Mouse (Mus musculus): ENCODE data around the gene 9530053A07Rik. TPM values are rescaled to one million over a fixed set of nuclear protein-coding genes. Genes with fewer than 3 reads are reported as not detected.
A peak's percentile ranks its signal among the peaks of the same experiment; 100 is the strongest.

The 9530053A07Rik gene
- total and polyA plus RNA-seq, 2 experiments from 2014 or later: 0.06 to 0.16 TPM

- Histone ChIP-seq H3K27me3 (ENCODE audit: insufficient read depth, low read length) (no peaks in the 10 kb centered on the region), H3K9ac (replicated peaks; ENCODE audit: low read length, poor library complexity, severe bottlenecking) (peak overlapping the region; percentile 92; the same call in 1 of the 2 replicates), H3K9me3 (ENCODE audit: low read length) (no peaks in the 10 kb centered on the region), H3K27ac (ENCODE audit: low read depth, low read length) (peak overlapping the region; percentile 94; the same call in 1 of the 2 replicates), H3K4me2 (ENCODE audit: low read depth, low read length, poor library complexity, severe bottlenecking) (peak overlapping the region; percentile 79), H3K4me1 (ENCODE audit: insufficient read depth, low read length) (no peaks in the 10 kb centered on the region; the same call in 1 of the 2 replicates), H3K4me3 (ENCODE audit: low read depth, low read length) (peak overlapping the region; percentile 81), H3K36me3 (ENCODE audit: insufficient read depth, low read length) (peaks cover 62% of the 10 kb centered on the region)
- no peak for TF ChIP-seq CTCF (IDR thresholded peaks at IDR 0.05)
- 70% methylated on average over 5 of the region's 5 CpGs for WGBS
- no peak for DNase-seq (ENCODE audit: low spot score)
- ATAC-seq (ENCODE audit: low FRiP score): no peak
Measured at GRCm38 (mm10) chr7:28180890-28181289, 51.6 kb downstream of the 9530053A07Rik start.

GRCm38 (mm10) chr7:28181376-28181775 is 52.1 kb downstream of the 9530053A07Rik start:
- Histone ChIP-seq H3K9me3 (ENCODE audit: low read length) (no peaks in the 10 kb centered on the region), H3K27me3 (ENCODE audit: insufficient read depth, low read length) (no peaks in the 10 kb centered on the region), H3K4me3 (ENCODE audit: low read depth, low read length) (0 out of 2 replicates have a peak overlapping the region, but pooled peaks have one; percentile 81), H3K4me1 (ENCODE audit: insufficient read depth, low read length) (no peaks in the 10 kb centered on the region; the same call in 1 of the 2 replicates), H3K9ac (replicated peaks; ENCODE audit: low read length, poor library complexity, severe bottlenecking) (no peak overlapping the region), H3K27ac (ENCODE audit: low read depth, low read length) (no peak overlapping the region), H3K36me3 (ENCODE audit: insufficient read depth, low read length) (peaks cover 64% of the 10 kb centered on the region), H3K4me2 (ENCODE audit: low read depth, low read length, poor library complexity, severe bottlenecking) (peak overlapping the region; percentile 79; the same call in 1 of the 2 replicates)
- TF ChIP-seq CTCF (IDR thresholded peaks at IDR 0.05): no peak
- no peak for ATAC-seq (ENCODE audit: low FRiP score)
- DNase-seq (ENCODE audit: low spot score): no peak
- 96% methylated on average over 12 of the region's 12 CpGs for WGBS

- ATAC-seq (ENCODE audit: low FRiP score) (no peak), DNase-seq (ENCODE audit: low spot score) (no peak)
- no peak for TF ChIP-seq CTCF (IDR thresholded peaks at IDR 0.05)
- peaks cover 65% of the 10 kb centered on the region for H3K36me3 ChIP-seq (ENCODE audit: insufficient read depth, low read length)
- no peaks in the 10 kb centered on the region for H3K27me3 ChIP-seq (ENCODE audit: insufficient read depth, low read length)
- H3K27ac ChIP-seq (ENCODE audit: low read depth, low read length): no peak overlapping the region
- no peaks in the 10 kb centered on the region; the same call in 1 of the 2 replicates for H3K4me1 ChIP-seq (ENCODE audit: insufficient read depth, low read length)
- no peaks in the 10 kb centered on the region for H3K9me3 ChIP-seq (ENCODE audit: low read length)
- no peak overlapping the region for H3K9ac ChIP-seq (replicated peaks; ENCODE audit: low read length, poor library complexity, severe bottlenecking)
- no peak overlapping the region for H3K4me3 ChIP-seq (ENCODE audit: low read depth, low read length)
- 99% methylated on average over 22 of the region's 22 CpGs for WGBS
- no peak overlapping the region for H3K4me2 ChIP-seq (ENCODE audit: low read depth, low read length, poor library complexity, severe bottlenecking)
Measured at GRCm38 (mm10) chr7:28182320-28182719, 53.1 kb downstream of the 9530053A07Rik start.

- Histone ChIP-seq H3K36me3 (ENCODE audit: insufficient read depth, low read length) (peaks cover 80% of the 10 kb centered on the region), H3K4me3 (ENCODE audit: low read depth, low read length) (no peak overlapping the region), H3K4me1 (ENCODE audit: insufficient read depth, low read length) (no peaks in the 10 kb centered on the region; the same call in 1 of the 2 replicates), H3K27me3 (ENCODE audit: insufficient read depth, low read length) (no peaks in the 10 kb centered on the region), H3K9ac (replicated peaks; ENCODE audit: low read length, poor library complexity, severe bottlenecking) (no peak overlapping the region), H3K9me3 (ENCODE audit: low read length) (no peaks in the 10 kb centered on the region), H3K27ac (ENCODE audit: low read depth, low read length) (no peak overlapping the region), H3K4me2 (ENCODE audit: low read depth, low read length, poor library complexity, severe bottlenecking) (no peak overlapping the region)
- ATAC-seq (ENCODE audit: low FRiP score): no peak
- DNase-seq (ENCODE audit: low spot score): no peak
- TF ChIP-seq CTCF (IDR thresholded peaks at IDR 0.05): no peak
- 96% methylated on average over 11 of the region's 14 CpGs for WGBS
Measured at GRCm38 (mm10) chr7:28185884-28186283, 56.6 kb downstream of the 9530053A07Rik start.

- ATAC-seq (ENCODE audit: low FRiP score) (no peak), DNase-seq (ENCODE audit: low spot score) (no peak)
- Histone ChIP-seq H3K9me3 (ENCODE audit: low read length) (no peaks in the 10 kb centered on the region), H3K4me1 (ENCODE audit: insufficient read depth, low read length) (no peaks in the 10 kb centered on the region), H3K27ac (ENCODE audit: low read depth, low read length) (no peak overlapping the region), H3K36me3 (ENCODE audit: insufficient read depth, low read length) (peaks cover 83% of the 10 kb centered on the region), H3K4me2 (ENCODE audit: low read depth, low read length, poor library complexity, severe bottlenecking) (no peak overlapping the region), H3K4me3 (ENCODE audit: low read depth, low read length) (no peak overlapping the region), H3K27me3 (ENCODE audit: insufficient read depth, low read length) (no peaks in the 10 kb centered on the region), H3K9ac (replicated peaks; ENCODE audit: low read length, poor library complexity, severe bottlenecking) (no peak overlapping the region)
- 87% methylated on average over 8 of the region's 8 CpGs for WGBS
- TF ChIP-seq CTCF (IDR thresholded peaks at IDR 0.05): no peak
Measured at GRCm38 (mm10) chr7:28186631-28187030, 57.4 kb downstream of the 9530053A07Rik start.

- Histone ChIP-seq H3K4me3 (ENCODE audit: low read depth, low read length) (no peak overlapping the region), H3K27ac (ENCODE audit: low read depth, low read length) (no peak overlapping the region), H3K36me3 (ENCODE audit: insufficient read depth, low read length) (peaks cover 50% of the 10 kb centered on the region), H3K4me1 (ENCODE audit: insufficient read depth, low read length) (no peaks in the 10 kb centered on the region), H3K9ac (replicated peaks; ENCODE audit: low read length, poor library complexity, severe bottlenecking) (no peak overlapping the region), H3K27me3 (ENCODE audit: insufficient read depth, low read length) (no peaks in the 10 kb centered on the region), H3K4me2 (ENCODE audit: low read depth, low read length, poor library complexity, severe bottlenecking) (no peak overlapping the region), H3K9me3 (ENCODE audit: low read length) (no peaks in the 10 kb centered on the region)
- WGBS: 95% methylated on average over 3 of the region's 3 CpGs
- ATAC-seq (ENCODE audit: low FRiP score) (no peak), DNase-seq (ENCODE audit: low spot score) (no peak)
- TF ChIP-seq CTCF (IDR thresholded peaks at IDR 0.05): no peak
Measured at GRCm38 (mm10) chr7:28191489-28191888, 62.2 kb downstream of the 9530053A07Rik start.

Measured in midbrain, postnatal 0 days (tissue).